Mouse (Mus musculus): ENCODE measurements around the gene Glyctk. TPM values are rescaled to one million over a fixed set of nuclear protein-coding genes. Genes with fewer than 3 reads are reported as not detected.

Gene Glyctk
- polyA plus RNA-seq, 1 experiment from 2014 or later = 4.5 TPM

MicroRNAs encoded within 50 kb of the gene (microRNA counts, 519-probe panel; counts per million panel counts)
- microRNA mmu-let-7g = 4,869 counts per million, percentile 98 among the panel's probes with 10 or more counts

Small RNA genes within 50 kb of the gene (microRNA-seq; reads per million reads assigned to microRNA genes)
- gene Mir135a-1 = 512 reads per million, percentile 72 among the genes with 10 or more reads in this experiment
- gene Mirlet7g = 61,034 reads per million, percentile 100 among the genes with 10 or more reads in this experiment

Other genes starting within 250 kb of the Glyctk start
- 0.15 and 0.52 TPM in 2 replicates for gene Col6a5, start 197.5 kb downstream of the Glyctk start, polyA plus RNA-seq (2015; fragmentation: Nextera tagmentation; extraction: Ambion mirVana)
- 1.8 TPM in 2 replicates for gene Col6a4, start 61.4 kb downstream of the Glyctk start, polyA plus RNA-seq (2015; fragmentation: Nextera tagmentation; extraction: Ambion mirVana)
- 40.5 and 41.1 TPM in 2 replicates for gene Wdr82, start 12.8 kb upstream of the Glyctk start, polyA plus RNA-seq (2015; fragmentation: Nextera tagmentation; extraction: Ambion mirVana)
- 17.2 and 20.5 TPM in 2 replicates for gene Ppm1m, start 41.6 kb upstream of the Glyctk start, polyA plus RNA-seq (2015; fragmentation: Nextera tagmentation; extraction: Ambion mirVana)
- gene Twf2, start 45.0 kb upstream of the Glyctk start, polyA plus RNA-seq (2015; fragmentation: Nextera tagmentation; extraction: Ambion mirVana) = 51.8 and 55.8 TPM in 2 replicates
- 0.05 TPM in 1 of 2 replicates, not detected in the other for gene Tlr9, start 64.5 kb upstream of the Glyctk start, polyA plus RNA-seq (2015; fragmentation: Nextera tagmentation; extraction: Ambion mirVana)
- gene Alas1, start 90.5 kb upstream of the Glyctk start, polyA plus RNA-seq (2015; fragmentation: Nextera tagmentation; extraction: Ambion mirVana) = 91.1 and 99.0 TPM in 2 replicates
- 9.1 and 9.9 TPM in 2 replicates for gene Poc1a, start 122.9 kb upstream of the Glyctk start, polyA plus RNA-seq (2015; fragmentation: Nextera tagmentation; extraction: Ambion mirVana)
- 15.7 and 16.1 TPM in 2 replicates for gene Dusp7, start 210.5 kb upstream of the Glyctk start, polyA plus RNA-seq (2015; fragmentation: Nextera tagmentation; extraction: Ambion mirVana)